Mouse (Mus musculus): ENCODE measurements around the gene Tlcd2. TPM values are rescaled to one million over a fixed set of nuclear protein-coding genes. Genes with fewer than 3 reads are reported as not detected.

Tlcd2 gene
- polyA plus RNA-seq, 1 experiment from 2014 or later, result 24.2 TPM

GRCm38 (mm10) chr11:75463624-75464023 lies 2.1 kb downstream of the Tlcd2 start:
- no peak for TF ChIP-seq CTCF (IDR thresholded peaks at IDR 0.05; ENCODE audit: low read depth)
- Histone ChIP-seq H3K27me3 (ENCODE audit: insufficient read depth, low read length) (no peaks in the 10 kb centered on the region), H3K4me1 (ENCODE audit: insufficient read depth) (peaks cover 17% of the 10 kb centered on the region), H3K27ac (ENCODE audit: low read depth) (peak overlapping the region; percentile 85), H3K9ac (no peak overlapping the region), H3K9me3 (ENCODE audit: low read depth, low read length) (no peaks in the 10 kb centered on the region), H3K4me3 (ENCODE audit: low read depth, low read length) (peak overlapping the region; percentile 64; the same call in 1 of the 2 replicates), H3K4me2 (peak overlapping the region; percentile 98), H3K36me3 (ENCODE audit: insufficient read depth) (peaks cover 14% of the 10 kb centered on the region)
- ATAC-seq (ENCODE audit: insufficient read depth) (no peak), DNase-seq (no peak)
- 54% methylated on average over 4 of the region's 4 CpGs for WGBS

- ATAC-seq (ENCODE audit: insufficient read depth) (no peak), DNase-seq (no peak)
- no peak overlapping the region for H3K4me3 ChIP-seq (ENCODE audit: low read depth, low read length)
- H3K27ac ChIP-seq (ENCODE audit: low read depth), result no peak overlapping the region
- H3K36me3 ChIP-seq (ENCODE audit: insufficient read depth), result peaks cover 14% of the 10 kb centered on the region
- no peaks in the 10 kb centered on the region for H3K9me3 ChIP-seq (ENCODE audit: low read depth, low read length)
- no peaks in the 10 kb centered on the region for H3K27me3 ChIP-seq (ENCODE audit: insufficient read depth, low read length)
- no peak for TF ChIP-seq CTCF (IDR thresholded peaks at IDR 0.05; ENCODE audit: low read depth)
- no peak overlapping the region for H3K9ac ChIP-seq
- WGBS, result 88% methylated on average over 6 of the region's 6 CpGs
- peaks cover 14% of the 10 kb centered on the region for H3K4me1 ChIP-seq (ENCODE audit: insufficient read depth)
- no peak overlapping the region for H3K4me2 ChIP-seq
Observed at GRCm38 (mm10) chr11:75464417-75464816, 2.9 kb downstream of the Tlcd2 start.

DNA sequence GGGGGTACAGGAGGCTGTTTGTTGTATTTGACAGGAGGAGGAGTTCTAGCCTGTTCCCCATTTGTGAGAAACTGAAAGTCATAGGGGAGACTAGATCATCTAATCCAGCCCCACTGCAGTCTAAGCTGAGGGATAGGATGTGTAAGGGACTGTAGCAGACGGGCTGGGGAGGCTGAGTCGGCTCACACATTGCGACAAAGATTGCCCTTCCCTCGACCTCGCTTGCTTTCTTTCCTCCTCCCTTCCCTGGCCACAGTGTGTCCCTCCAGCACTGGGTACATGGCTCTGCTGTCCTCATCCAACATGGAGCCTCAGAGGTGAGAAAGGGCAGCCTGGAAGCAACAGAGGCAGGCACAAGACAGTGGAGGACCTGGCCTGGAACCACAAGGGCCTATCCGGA lies 3.5 kb downstream of the Tlcd2 start:
- H3K4me2 ChIP-seq, result no peak overlapping the region
- no peak overlapping the region for H3K27ac ChIP-seq (ENCODE audit: low read depth)
- H3K9ac ChIP-seq, result no peak overlapping the region
- no peak for TF ChIP-seq CTCF (IDR thresholded peaks at IDR 0.05; ENCODE audit: low read depth)
- DNase-seq, result no peak
- H3K9me3 ChIP-seq (ENCODE audit: low read depth, low read length), result no peaks in the 10 kb centered on the region
- H3K4me1 ChIP-seq (ENCODE audit: insufficient read depth), result peaks cover 8% of the 10 kb centered on the region
- 87% methylated on average over 6 of the region's 6 CpGs for WGBS
- peaks cover 14% of the 10 kb centered on the region for H3K36me3 ChIP-seq (ENCODE audit: insufficient read depth)
- no peaks in the 10 kb centered on the region for H3K27me3 ChIP-seq (ENCODE audit: insufficient read depth, low read length)
- no peak overlapping the region for H3K4me3 ChIP-seq (ENCODE audit: low read depth, low read length)
- no peak for ATAC-seq (ENCODE audit: insufficient read depth)

GRCm38 (mm10) chr11:75466731-75467505 lies 5.4 kb downstream of the Tlcd2 start:
- Histone ChIP-seq H3K9ac (no peak overlapping the region), H3K27me3 (ENCODE audit: insufficient read depth, low read length) (no peaks in the 10 kb centered on the region), H3K4me3 (ENCODE audit: low read depth, low read length) (no peak overlapping the region), H3K9me3 (ENCODE audit: low read depth, low read length) (no peaks in the 10 kb centered on the region), H3K27ac (ENCODE audit: low read depth) (no peak overlapping the region), H3K4me1 (ENCODE audit: insufficient read depth) (peaks cover 5% of the 10 kb centered on the region), H3K4me2 (no peak overlapping the region), H3K36me3 (ENCODE audit: insufficient read depth) (peaks cover 14% of the 10 kb centered on the region)
- DNase-seq (peak; percentile 24), ATAC-seq (ENCODE audit: insufficient read depth) (no peak)
- 98% methylated on average over 4 of the region's 4 CpGs for WGBS
- TF ChIP-seq CTCF (IDR thresholded peaks at IDR 0.05; ENCODE audit: low read depth), result peak; percentile 36; the same call in 1 of the 2 replicates

DNA sequence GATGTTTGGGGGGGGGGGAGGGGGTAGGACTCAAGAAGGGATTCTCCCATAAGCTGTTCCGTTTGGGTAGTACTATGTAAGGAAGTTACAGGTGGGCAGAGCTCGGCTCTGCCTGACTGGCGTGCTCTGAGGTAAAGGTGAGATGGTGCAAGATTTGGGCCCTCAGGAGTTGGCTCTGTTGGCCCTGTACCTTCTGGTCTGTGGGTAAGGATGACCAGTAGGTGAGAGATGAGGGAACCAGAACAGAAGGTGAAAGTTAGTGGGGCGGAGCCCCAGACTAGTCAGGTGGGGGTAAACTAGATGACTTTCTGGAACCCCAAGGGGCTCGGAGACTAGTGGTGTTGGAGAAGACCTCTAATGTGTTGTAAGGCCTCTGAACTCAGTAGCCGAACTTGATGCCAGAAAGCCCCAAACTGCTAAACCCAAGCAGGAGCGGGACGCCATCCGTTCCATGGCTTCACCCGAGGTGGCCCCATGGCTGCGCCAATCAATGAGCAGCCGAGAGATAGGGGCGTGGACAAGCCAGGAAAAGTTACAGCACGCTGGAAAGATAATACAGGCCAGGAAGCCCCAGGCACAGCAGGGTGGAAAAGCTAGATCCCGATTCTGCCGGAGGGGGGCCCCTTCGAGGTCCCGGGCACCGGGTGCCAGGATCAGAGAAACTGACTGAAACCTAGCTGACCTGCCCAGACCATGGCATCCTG lies 6.1 kb downstream of the Tlcd2 start:
- TF ChIP-seq CTCF (IDR thresholded peaks at IDR 0.05; ENCODE audit: low read depth), result no peak
- Histone ChIP-seq H3K4me3 (ENCODE audit: low read depth, low read length) (peak overlapping the region; percentile 49), H3K36me3 (ENCODE audit: insufficient read depth) (peaks cover 14% of the 10 kb centered on the region), H3K27ac (ENCODE audit: low read depth) (0 out of 2 replicates have a peak overlapping the region, but pooled peaks have one; percentile 4), H3K9me3 (ENCODE audit: low read depth, low read length) (no peaks in the 10 kb centered on the region), H3K4me1 (ENCODE audit: insufficient read depth) (no peaks in the 10 kb centered on the region; the same call in 1 of the 2 replicates), H3K4me2 (peak overlapping the region; percentile 78), H3K27me3 (ENCODE audit: insufficient read depth, low read length) (no peaks in the 10 kb centered on the region), H3K9ac (peak overlapping the region; percentile 67)
- ATAC-seq (ENCODE audit: insufficient read depth), result peak; percentile 88
- peak; percentile 85 for DNase-seq
- 15% methylated on average over 19 of the region's 19 CpGs for WGBS

DNA sequence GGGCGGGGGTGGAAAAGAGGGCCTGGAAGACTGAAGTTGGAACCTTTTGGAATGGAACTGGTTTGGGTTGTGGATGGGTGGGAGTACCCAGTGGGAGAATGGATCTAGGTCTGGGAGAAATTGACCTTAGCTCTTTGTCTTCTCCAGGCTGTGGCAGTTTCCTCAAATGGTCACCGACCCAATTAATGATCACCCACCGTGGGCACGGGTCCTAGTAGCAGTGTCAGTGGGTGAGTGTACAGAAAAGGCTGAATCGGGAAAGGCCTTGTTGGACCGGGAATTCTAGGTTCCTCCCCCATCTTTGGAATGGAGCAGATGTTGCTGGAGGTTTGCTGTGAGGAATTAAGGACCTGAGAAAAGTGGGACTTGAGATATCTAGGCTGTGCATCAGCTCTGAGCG lies 6.9 kb downstream of the Tlcd2 start:
- Histone ChIP-seq H3K4me1 (ENCODE audit: insufficient read depth) (no peaks in the 10 kb centered on the region; the same call in 1 of the 2 replicates), H3K27me3 (ENCODE audit: insufficient read depth, low read length) (no peaks in the 10 kb centered on the region), H3K9me3 (ENCODE audit: low read depth, low read length) (no peaks in the 10 kb centered on the region), H3K4me3 (ENCODE audit: low read depth, low read length) (peak overlapping the region; percentile 49), H3K4me2 (peak overlapping the region; percentile 78), H3K9ac (peak overlapping the region; percentile 67), H3K36me3 (ENCODE audit: insufficient read depth) (peaks cover 14% of the 10 kb centered on the region), H3K27ac (ENCODE audit: low read depth) (no peak overlapping the region)
- ATAC-seq (ENCODE audit: insufficient read depth), result no peak
- 54% methylated on average over 7 of the region's 7 CpGs for WGBS
- TF ChIP-seq CTCF (IDR thresholded peaks at IDR 0.05; ENCODE audit: low read depth), result no peak
- no peak for DNase-seq

DNA sequence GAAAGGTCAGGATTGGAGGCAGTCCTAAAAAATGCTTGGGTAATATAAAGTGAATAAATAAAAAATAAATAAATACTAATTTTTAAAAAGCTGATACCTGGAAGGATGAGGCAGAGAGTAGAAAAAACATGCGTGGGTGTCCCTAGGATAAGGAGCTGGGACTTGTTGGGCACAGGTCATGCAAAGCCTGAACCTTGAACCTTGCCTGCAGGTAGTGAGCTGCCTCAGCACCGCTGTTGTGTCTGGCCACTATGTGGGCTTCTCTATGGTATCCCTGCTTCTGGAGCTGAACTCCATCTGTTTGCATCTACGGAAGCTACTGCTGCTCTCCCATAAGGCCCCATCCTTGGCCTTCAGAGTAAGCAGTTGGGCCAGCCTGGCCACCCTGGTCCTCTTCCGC lies 7.7 kb downstream of the Tlcd2 start:
- DNase-seq, result no peak
- Histone ChIP-seq H3K36me3 (ENCODE audit: insufficient read depth) (peaks cover 14% of the 10 kb centered on the region), H3K27ac (ENCODE audit: low read depth) (no peak overlapping the region), H3K4me1 (ENCODE audit: insufficient read depth) (no peaks in the 10 kb centered on the region; the same call in 1 of the 2 replicates), H3K4me2 (no peak overlapping the region), H3K4me3 (ENCODE audit: low read depth, low read length) (no peak overlapping the region), H3K9me3 (ENCODE audit: low read depth, low read length) (no peaks in the 10 kb centered on the region), H3K9ac (no peak overlapping the region; the same call in 1 of the 2 replicates), H3K27me3 (ENCODE audit: insufficient read depth, low read length) (no peaks in the 10 kb centered on the region)
- WGBS, result 92% methylated on average over 4 of the region's 4 CpGs
- ATAC-seq (ENCODE audit: insufficient read depth), result no peak
- TF ChIP-seq CTCF (IDR thresholded peaks at IDR 0.05; ENCODE audit: low read depth), result no peak

Measured in lung, embryonic 14.5 days (tissue).